Mouse (Mus musculus) liver, postnatal 0 days (tissue): ENCODE measurements around the gene Syt3. TPM values are rescaled to one million over a fixed set of nuclear protein-coding genes. Genes with fewer than 3 reads are reported as not detected.

Source experiments
- ATAC-seq: fragments of 200-750 bp; cut with Nextera tagmentation; 2 replicates; pipeline ENCODE4 v1.8.0; 2017; ENCODE audit warnings: mild to moderate bottlenecking, moderate library complexity
- DNase-seq: peaks from one replicate; pipeline ENCODE4 v3.0.0-alpha.2; 2016
- H3K27ac ChIP-seq: fragments of 300-500 bp; sonication (generic); 2 replicates; pipeline ENCODE4 v1.5.1; 2014; ENCODE audit warnings: antibody characterized with exemption, moderate library complexity, mild to moderate bottlenecking, low read depth
- H3K27me3 ChIP-seq: fragments of 300-500 bp; sonication (generic); 2 replicates; pipeline ENCODE4 v1.6.1; 2014; ENCODE audit warnings: low read length, control low read depth, mixed read lengths; ENCODE audit not compliant: insufficient read depth
- H3K36me3 ChIP-seq: fragments of 300-500 bp; sonication (generic); replicated peaks from 2 replicates; pipeline ENCODE4 v1.6.1; 2014; ENCODE audit warnings: mild to moderate bottlenecking, control low read depth, low read length, moderate library complexity, mixed read lengths; ENCODE audit not compliant: insufficient read depth
- H3K4me1 ChIP-seq: fragments of 300-500 bp; sonication (generic); 2 replicates; pipeline ENCODE4 v1.6.1; 2014; ENCODE audit warnings: antibody characterized with exemption, mild to moderate bottlenecking, control low read depth; ENCODE audit not compliant: insufficient read depth
- H3K4me2 ChIP-seq: fragments of 300-500 bp; sonication (generic); 2 replicates; pipeline ENCODE4 v1.6.1; 2014; ENCODE audit warnings: low read depth, mild to moderate bottlenecking, low read length, moderate library complexity, mixed read lengths
- H3K4me3 ChIP-seq: fragments of 300-500 bp; sonication (generic); 2 replicates; pipeline ENCODE4 v1.5.1; 2014; ENCODE audit warnings: low read depth, low read length
- H3K9ac ChIP-seq: fragments of 300-500 bp; sonication (generic); replicated peaks from 2 replicates; pipeline ENCODE4 v1.6.1; 2014; ENCODE audit warnings: mild to moderate bottlenecking, moderate library complexity
- H3K9me3 ChIP-seq: fragments of 300-500 bp; sonication (generic); 2 replicates; pipeline ENCODE4 v1.6.1; 2016; ENCODE audit warnings: mild to moderate bottlenecking, control low read depth, low read length, mixed read lengths
- CTCF ChIP-seq: sonication (generic); IDR thresholded peaks from 2 replicates; pipeline ENCODE4 v1.5.1; 2016; ENCODE audit warnings: antibody characterized with exemption, low read depth
- EP300 ChIP-seq: IDR thresholded peaks from 2 replicates; pipeline ENCODE4 v1.6.1; 2016; ENCODE audit warnings: antibody characterized with exemption, low read depth, mild to moderate bottlenecking
- WGBS: fragments of 180-500 bp; shearing (Covaris S2); extraction: QIAGEN DNeasy Blood & Tissue Kit; methylation state at CpG from one replicate; pipeline ENCODE4 v1.1.7; 2014; ENCODE audit not compliant: insufficient replicate concordance; 5-methylcytosine and 5-hydroxymethylcytosine counted together
- polyA plus RNA-seq: library from polyadenylated mRNA; unstranded; fragments of >200 nt; fragmentation: Nextera tagmentation; extraction: Ambion mirVana; gene quantifications from 2 replicates; pipeline ENCODE4 v1.2.1, GENCODE M21; 2015

The Syt3 gene
- polyA plus RNA-seq, 1 experiment from 2014 or later, result 0.04 TPM

DNA sequence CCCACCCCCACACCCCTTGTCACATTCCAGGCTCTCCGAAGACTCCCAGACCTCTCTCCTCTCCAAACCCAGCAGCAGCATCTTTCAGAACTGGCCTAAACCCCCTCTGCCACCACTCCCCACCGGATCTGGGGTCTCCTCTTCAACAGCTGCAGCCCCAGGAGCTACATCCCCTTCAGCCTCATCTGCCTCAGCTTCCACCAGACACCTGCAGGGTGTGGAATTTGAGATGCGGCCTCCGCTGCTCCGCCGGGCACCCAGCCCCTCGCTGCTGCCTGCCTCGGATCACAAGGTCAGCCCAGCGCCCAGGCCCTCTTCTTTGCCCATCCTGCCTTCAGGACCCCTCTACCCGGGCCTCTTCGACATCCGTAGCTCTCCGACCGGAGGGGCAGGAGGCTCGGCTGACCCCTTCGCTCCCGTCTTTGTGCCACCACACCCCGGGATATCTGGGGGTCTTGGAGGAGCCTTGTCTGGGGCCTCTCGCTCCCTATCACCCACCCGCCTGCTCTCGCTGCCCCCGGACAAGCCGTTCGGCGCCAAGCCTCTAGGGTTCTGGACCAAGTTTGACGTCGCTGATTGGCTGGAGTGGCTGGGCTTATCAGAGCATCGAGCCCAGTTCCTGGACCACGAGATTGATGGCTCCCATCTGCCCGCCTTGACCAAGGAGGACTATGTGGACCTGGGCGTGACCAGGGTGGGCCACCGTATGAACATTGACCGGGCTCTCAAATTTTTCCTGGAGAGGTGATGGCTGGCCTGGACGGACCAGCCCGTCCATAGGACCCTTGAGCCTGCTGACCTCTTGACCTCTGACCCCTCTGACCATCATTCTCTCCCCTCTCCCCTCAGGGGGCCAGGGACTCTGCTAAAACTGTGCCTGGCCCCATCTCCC is 27.1 kb upstream of the Syt3 start:
- WGBS, result 3% methylated on average over 34 of the region's 35 CpGs
- Histone ChIP-seq H3K9me3 (no peaks in the 10 kb centered on the region), H3K36me3 (no peaks in the 10 kb centered on the region), H3K4me1 (peaks cover 16% of the 10 kb centered on the region), H3K27me3 (peaks cover 80% of the 10 kb centered on the region), H3K4me2 (no peak overlapping the region), H3K9ac (no peak overlapping the region), H3K27ac (no peak overlapping the region), H3K4me3 (no peak overlapping the region)
- no peak for DNase-seq
- no peak for ATAC-seq
- TF ChIP-seq EP300 (no peak), CTCF (no peak)

DNA sequence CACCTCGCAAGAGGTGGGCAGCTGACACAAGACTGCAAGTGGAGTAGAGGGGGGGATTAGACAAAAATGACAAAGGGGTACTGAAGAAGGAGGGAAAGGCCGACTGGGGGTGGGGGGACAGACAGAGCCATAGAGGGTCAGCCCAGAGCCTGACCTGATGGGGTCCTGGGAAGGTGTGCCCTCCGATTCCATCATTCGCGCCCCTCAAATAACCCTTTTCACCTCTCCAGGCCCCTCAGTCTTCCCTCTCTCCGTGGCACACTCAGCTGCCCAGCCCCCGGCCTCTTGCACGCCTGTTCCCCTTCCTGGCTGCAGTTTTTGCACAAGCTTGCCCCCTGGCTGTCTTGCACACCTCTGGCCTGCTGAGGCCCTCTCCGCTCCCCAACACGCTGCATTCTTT is 26.4 kb upstream of the Syt3 start:
- WGBS, result 14% methylated on average over 9 of the region's 10 CpGs
- no peak for DNase-seq
- Histone ChIP-seq H3K27ac (no peak overlapping the region), H3K4me2 (no peak overlapping the region), H3K9me3 (no peaks in the 10 kb centered on the region), H3K9ac (no peak overlapping the region), H3K4me3 (no peak overlapping the region), H3K4me1 (peaks cover 16% of the 10 kb centered on the region), H3K27me3 (peaks cover 77% of the 10 kb centered on the region), H3K36me3 (no peaks in the 10 kb centered on the region)
- TF ChIP-seq EP300 (no peak), CTCF (no peak)
- no peak for ATAC-seq

- Histone ChIP-seq H3K27ac (no peak overlapping the region), H3K27me3 (peaks cover 75% of the 10 kb centered on the region), H3K36me3 (no peaks in the 10 kb centered on the region), H3K4me1 (peaks cover 16% of the 10 kb centered on the region), H3K9me3 (no peaks in the 10 kb centered on the region), H3K4me2 (no peak overlapping the region), H3K9ac (no peak overlapping the region), H3K4me3 (no peak overlapping the region)
- ATAC-seq, result no peak
- 15% methylated on average over 5 of the region's 5 CpGs for WGBS
- TF ChIP-seq CTCF (no peak), EP300 (no peak)
- DNase-seq, result no peak
Observed at GRCm38 (mm10) chr7:44358012-44358411, 25.9 kb upstream of the Syt3 start.

- Histone ChIP-seq H3K4me2 (peak overlapping the region; percentile 80), H3K9me3 (no peaks in the 10 kb centered on the region), H3K27ac (no peak overlapping the region), H3K27me3 (peaks cover 64% of the 10 kb centered on the region), H3K9ac (no peak overlapping the region), H3K4me1 (peaks cover 16% of the 10 kb centered on the region), H3K36me3 (no peaks in the 10 kb centered on the region), H3K4me3 (peak overlapping the region; percentile 45; the same call in 1 of the 2 replicates)
- DNase-seq (no peak), ATAC-seq (no peak)
- TF ChIP-seq CTCF (no peak), EP300 (no peak)
- 5% methylated on average over 22 of the region's 26 CpGs for WGBS
Observed at GRCm38 (mm10) chr7:44358886-44359654, 24.8 kb upstream of the Syt3 start.

GRCm38 (mm10) chr7:44359908-44360672 is 23.8 kb upstream of the Syt3 start:
- H3K27me3 ChIP-seq, result peaks cover 54% of the 10 kb centered on the region
- TF ChIP-seq CTCF (no peak), EP300 (no peak)
- H3K36me3 ChIP-seq, result no peaks in the 10 kb centered on the region
- under 1% methylated on average over 54 of the region's 54 CpGs for WGBS
- H3K4me3 ChIP-seq, result peak overlapping the region; percentile 45
- H3K9me3 ChIP-seq, result no peaks in the 10 kb centered on the region
- peaks cover 16% of the 10 kb centered on the region for H3K4me1 ChIP-seq
- H3K4me2 ChIP-seq, result peak overlapping the region; percentile 80
- no peak overlapping the region for H3K9ac ChIP-seq
- DNase-seq, result peak; percentile 89
- H3K27ac ChIP-seq, result no peak overlapping the region
- peak; percentile 87 for ATAC-seq
